Mouse (Mus musculus) 3T3-L1 (cell line): ENCODE measurements around the gene Arf3.

Experiments used
- DNase-seq: peaks from one replicate; pipeline ENCODE4 v3.0.0-alpha.2; 2015; ENCODE audit warnings: low read depth, low spot score

The Arf3 gene

DNA sequence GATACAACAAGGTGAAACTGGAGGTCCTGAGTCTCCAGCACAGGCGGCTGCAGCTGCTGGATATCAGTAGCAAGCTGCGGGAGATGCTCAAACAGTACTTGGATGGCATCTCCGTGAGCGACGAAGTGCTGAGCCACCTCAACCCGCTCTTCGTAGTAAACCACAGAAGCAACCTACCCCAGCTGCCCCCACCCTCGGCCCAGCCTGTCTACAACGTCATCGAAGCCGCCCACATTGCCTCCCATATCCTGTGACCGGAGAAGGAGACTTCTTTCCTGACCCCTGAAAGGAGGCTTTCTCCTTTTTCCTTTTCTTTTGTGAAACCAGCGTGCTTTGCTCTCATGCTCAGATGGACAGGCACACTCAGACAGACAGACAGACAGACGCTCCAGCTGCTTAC lies 40.2 kb downstream of the Arf3 start:
- DNase-seq = no peak

- no peak for DNase-seq
These were observed 40.8 kb downstream of the Arf3 start for GRCm38 (mm10) chr15:98722191-98722590.

DNA sequence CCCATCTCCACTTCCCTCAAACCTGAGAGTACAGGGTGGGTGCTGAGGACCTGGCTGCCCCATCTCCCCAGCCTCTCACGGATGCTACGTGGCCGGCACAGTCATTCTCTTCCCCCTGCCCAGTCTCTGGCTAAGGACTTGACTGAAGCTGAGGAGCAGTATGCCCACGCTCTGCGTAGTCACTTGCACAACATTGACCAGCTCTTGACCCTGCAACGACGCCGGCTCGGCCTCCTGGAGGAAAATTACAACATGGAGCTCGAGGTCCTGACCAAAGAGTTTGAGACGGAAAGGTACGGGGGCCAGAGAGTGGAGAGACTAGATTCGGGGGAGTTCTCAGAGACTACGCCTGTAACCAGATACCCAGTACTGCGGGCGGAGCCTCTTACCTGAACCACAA lies 45.7 kb downstream of the Arf3 start:
- no peak for DNase-seq

DNA sequence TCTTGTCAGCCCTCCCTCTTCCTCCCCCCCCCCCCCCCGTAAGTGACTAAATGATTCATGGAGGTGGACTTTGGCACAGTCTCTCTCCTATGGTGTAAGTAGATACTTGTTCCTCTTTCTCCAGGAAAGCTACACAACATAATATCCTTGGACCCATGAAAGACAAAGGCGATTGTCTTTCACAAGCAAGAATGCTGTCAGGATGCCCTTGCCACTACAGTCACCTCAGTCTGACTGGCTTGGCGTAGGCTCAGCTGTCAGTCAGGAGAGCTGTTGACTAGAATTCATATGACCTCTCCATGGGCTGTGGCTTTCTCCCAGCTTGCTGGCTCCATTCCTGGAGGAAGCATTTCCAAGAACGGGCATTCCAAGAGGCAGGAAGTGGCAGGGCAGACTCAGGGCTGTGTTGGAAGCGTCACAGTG lies 48.8 kb downstream of the Arf3 start:
- DNase-seq = peak; percentile 94

DNA sequence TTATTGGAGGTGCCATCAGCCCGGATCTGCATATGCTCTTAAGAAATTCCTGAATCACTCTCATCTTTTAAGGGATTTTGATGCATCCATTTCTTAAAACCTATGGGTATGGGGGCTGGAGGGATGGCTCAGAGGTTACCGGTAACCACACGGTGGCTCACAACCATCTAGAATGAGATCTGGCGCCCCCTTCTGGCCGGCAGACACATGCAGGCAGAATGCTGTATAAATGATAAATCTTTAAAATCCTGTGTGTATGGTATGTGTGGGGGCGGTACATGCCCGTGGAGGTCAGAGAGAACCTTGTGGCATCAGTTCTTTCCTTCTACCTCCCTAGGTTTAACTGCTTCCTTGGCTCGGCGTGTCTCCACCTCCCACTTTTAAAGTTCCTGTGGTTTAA lies 52.6 kb downstream of the Arf3 start:
- DNase-seq = peak; percentile 73

GRCm38 (mm10) chr15:98707766-98708372 lies 55.1 kb downstream of the Arf3 start, which contains the start of gene Ccdc65:
Gene Ccdc65 (plus strand): TSS chr15:98708207.
- peak; percentile 82 for DNase-seq

DNA sequence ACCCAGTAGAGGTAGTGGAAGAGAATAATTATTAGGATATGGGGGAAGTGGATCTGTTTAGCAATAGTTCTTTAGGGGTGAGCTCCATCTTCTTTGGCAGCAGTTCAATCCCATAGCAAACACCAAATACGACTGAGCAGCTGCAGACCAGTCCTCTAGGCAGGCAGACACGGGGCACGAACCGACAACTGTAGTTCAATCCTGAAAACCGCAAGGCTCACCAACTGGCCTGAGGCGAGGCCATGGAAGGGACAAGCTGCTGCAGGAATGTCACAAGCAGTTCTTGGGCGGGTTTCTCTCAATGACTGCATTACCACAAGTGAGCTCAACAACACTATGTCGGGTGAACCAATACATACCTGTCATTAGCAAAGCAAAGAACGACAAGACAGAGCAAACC lies 58.7 kb downstream of the Arf3 start:
- DNase-seq = no peak

GRCm38 (mm10) chr15:98699190-98700105 lies 63.6 kb downstream of the Arf3 start:
- DNase-seq = peak; percentile 87

DNA sequence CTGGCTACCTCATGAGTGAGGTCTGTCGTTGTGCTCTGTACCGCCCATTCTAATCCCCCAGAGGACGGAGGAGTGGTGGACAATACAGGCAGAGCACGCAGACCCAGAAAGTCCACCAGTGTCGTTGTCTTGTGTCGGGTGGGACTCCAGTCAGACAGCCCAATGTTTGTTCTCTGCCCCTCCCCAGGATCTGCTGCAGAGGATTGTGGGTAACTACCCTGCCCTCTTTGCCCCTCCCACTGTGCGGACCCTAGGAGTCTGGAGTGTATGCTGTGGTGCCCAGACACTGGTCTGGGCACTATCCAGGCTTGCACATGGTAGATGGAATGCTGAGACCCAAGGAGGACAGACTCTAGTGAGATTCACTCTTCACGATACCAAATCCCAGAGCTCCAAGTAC lies 66.8 kb downstream of the Arf3 start:
- DNase-seq = no peak

DNA sequence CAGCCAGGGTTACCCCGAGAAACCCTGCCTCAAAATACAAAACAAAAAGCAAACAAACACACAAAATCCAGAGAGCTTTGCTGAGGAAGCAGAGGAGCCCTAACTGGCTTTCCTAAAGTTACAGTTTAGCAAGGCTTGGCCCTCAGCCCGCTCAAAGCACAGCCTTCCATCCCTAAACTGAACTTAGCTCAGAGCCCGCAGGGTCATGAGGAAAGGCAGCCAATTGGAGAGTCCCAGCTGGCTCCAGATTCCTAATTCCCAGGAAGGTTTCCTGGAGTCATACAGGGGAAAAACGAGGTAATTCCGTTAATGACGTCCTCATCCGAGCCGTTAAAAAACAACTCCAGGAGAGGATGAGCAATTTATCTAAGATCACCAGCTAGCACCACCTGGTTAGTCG lies 67.3 kb downstream of the Arf3 start:
- DNase-seq = no peak

DNA sequence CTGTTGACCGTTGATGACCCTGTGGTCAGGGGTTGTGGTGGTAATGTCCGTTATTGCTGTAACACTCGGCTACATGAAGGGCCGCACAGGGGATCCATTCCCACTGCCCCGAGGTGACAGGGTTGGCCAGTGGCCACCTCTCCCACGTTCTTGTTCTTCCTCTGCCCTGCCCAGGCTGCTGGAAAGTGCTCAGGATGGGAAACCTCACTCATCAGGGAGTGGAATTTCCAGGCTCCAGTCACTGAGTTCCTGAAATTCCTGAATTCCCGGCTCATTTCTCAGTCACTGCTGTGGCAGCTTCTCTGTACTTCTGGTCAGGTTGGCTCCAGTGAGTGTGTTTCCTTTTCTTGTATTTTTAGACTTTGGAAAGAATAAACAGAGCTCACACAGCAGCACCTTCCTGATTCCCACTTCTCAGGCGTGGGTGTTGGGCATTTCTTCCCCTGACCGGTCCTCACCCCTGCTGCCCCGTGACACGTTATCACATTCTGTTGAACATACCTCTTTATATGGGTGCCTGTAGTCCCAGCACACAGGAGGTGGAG lies 70.8 kb downstream of the Arf3 start:
- peak; percentile 92 for DNase-seq

DNA sequence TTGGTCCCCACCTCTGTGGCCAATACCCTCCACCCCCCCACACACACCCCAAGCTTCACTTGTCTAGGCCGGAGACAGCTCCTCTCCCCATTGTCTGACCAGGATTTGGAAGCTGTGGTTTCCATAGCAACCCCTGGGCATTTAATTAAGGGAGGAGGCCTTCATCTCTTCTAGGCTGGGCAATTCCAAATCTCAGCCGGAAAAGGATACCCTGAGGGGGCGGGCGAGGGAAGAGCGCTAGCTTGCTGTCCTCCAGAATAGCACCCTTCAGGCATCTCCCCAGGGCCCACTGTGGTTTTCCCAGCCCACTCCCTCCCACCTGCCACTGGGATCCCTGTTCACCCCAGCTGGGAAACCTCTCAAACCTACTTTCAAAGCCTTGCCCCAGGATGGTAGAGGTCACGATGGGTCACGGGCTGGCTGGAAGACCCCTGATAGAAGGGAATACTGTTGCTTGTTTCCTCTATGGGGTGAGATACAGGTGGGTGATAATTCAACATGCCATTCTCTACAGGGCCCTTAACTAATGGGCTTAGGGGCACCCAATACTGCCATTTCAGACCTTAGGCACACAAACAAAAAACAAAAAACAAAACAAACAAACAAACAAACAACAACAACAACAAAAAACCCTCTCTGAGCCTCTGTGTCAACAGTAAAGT lies 71.4 kb downstream of the Arf3 start:
- DNase-seq = no peak

- no peak for DNase-seq
These were observed 73.3 kb downstream of the Arf3 start for GRCm38 (mm10) chr15:98689682-98690081.
